Mouse (Mus musculus): ENCODE results near the gene Cfap61. TPM values are rescaled to one million over a fixed set of nuclear protein-coding genes. Genes with fewer than 3 reads are reported as not detected.

Cfap61 gene
- total and polyA plus RNA-seq, 3 experiments = 0.22 TPM; not detected in 2

DNA sequence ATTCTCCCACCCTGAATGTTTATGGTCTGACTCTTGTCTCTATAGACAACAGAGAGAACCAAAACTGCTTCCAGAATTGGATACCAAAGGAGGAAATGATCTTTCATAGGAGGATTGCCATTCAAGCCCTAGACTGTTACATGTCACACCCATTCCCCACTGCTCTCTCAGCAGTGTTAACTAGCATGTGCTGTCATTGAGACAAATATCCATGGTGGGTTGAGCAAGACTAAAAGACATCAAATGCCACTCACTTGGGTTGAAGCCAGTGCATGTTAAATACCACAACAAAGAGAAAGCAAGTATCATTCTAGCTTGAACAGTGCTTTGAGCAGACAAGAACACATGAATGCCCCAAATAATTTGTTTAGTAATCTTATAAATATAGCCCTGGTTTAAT, 328.4 kb downstream of the Cfap61 start:
- Histone ChIP-seq H3K4me1 (ENCODE audit: insufficient read depth, low read depth, low read length) (peaks cover 5% of the 10 kb centered on the region; the same call in 1 of the 2 replicates), H3K27me3 (ENCODE audit: insufficient read depth, low read length) (no peaks in the 10 kb centered on the region), H3K4me3 (ENCODE audit: low read depth, low read length) (no peak overlapping the region), H3K9me3 (replicated peaks) (no peaks in the 10 kb centered on the region), H3K36me3 (replicated peaks) (peaks cover 15% of the 10 kb centered on the region)
- TF ChIP-seq TAL1 (conservative IDR thresholded peaks at IDR 0.05; ENCODE audit: low read depth, low read length) (no peak), POLR2AphosphoS5 (IDR thresholded peaks at IDR 0.05; ENCODE audit: insufficient replicate concordance, low read depth, low read length) (no peak), CTCF (IDR thresholded peaks at IDR 0.05; ENCODE audit: low read depth, low read length) (no peak), GATA2 (IDR thresholded peaks at IDR 0.05; ENCODE audit: borderline replicate concordance, low read depth, low read length) (no peak)
- no peak for ATAC-seq (ENCODE audit: extremely low read depth, insufficient number of reproducible peaks, low FRiP score, poor library complexity, severe bottlenecking)
- DNase-seq (ENCODE audit: low spot score) = no peak

Other genes starting within 250 kb of the Cfap61 start
- gene Naa20, start 32.7 kb upstream of the Cfap61 start, total RNA-seq (2014; fragmentation: Nextera tagmentation) = 49.5 and 60.9 TPM in 2 replicates
- 94.7 and 102 TPM in 2 replicates for gene Naa20, start 32.7 kb upstream of the Cfap61 start, total RNA-seq (2017)
- 41.3 and 66.1 TPM in 2 replicates for gene Naa20, start 32.7 kb upstream of the Cfap61 start, polyA plus RNA-seq (2012)
- gene Crnkl1, start 230 bp downstream of the Cfap61 start, total RNA-seq (2014; fragmentation: Nextera tagmentation) = 26.8 and 28.6 TPM in 2 replicates
- 69.8 and 72.4 TPM in 2 replicates for gene Crnkl1, start 230 bp downstream of the Cfap61 start, total RNA-seq (2017)
- 14.6 and 23.0 TPM in 2 replicates for gene Crnkl1, start 230 bp downstream of the Cfap61 start, polyA plus RNA-seq (2012)